Mouse (Mus musculus): ENCODE results near the gene Wdr48. TPM values are rescaled to one million over a fixed set of nuclear protein-coding genes. Genes with fewer than 3 reads are reported as not detected.
A peak's percentile ranks its signal among the peaks of the same experiment; 100 is the strongest.

The Wdr48 gene
- total RNA-seq, 2 experiments from 2014 or later, result 79.3 to 85.8 TPM

- TF ChIP-seq CTCF (IDR thresholded peaks at IDR 0.05), result no peak
- H3K4me3 ChIP-seq, result no peak overlapping the region
- DNase-seq (ENCODE audit: extremely low spot score in 1 of 2, low spot score in 2 of 2), result no peak
- H3K27ac ChIP-seq, result no peak overlapping the region
- intact Hi-C loops (cut with DNase I), result no loop called here
Observed at GRCm38 (mm10) chr9:119972582-119972981, 77.9 kb downstream of the Wdr48 start.

- DNase-seq (ENCODE audit: extremely low spot score in 1 of 2, low spot score in 2 of 2), result no peak
- TF ChIP-seq CTCF (IDR thresholded peaks at IDR 0.05), result no peak
- no peak overlapping the region for H3K4me3 ChIP-seq
- H3K27ac ChIP-seq, result no peak overlapping the region
- intact Hi-C loops (cut with DNase I), result no loop called here
Observed at GRCm38 (mm10) chr9:119973281-119973680, 78.6 kb downstream of the Wdr48 start.

- intact Hi-C loops (cut with DNase I), result no loop called here
- Histone ChIP-seq H3K27ac (no peak overlapping the region), H3K4me3 (no peak overlapping the region)
- DNase-seq (ENCODE audit: extremely low spot score in 1 of 2, low spot score in 2 of 2), result no peak
- TF ChIP-seq CTCF (IDR thresholded peaks at IDR 0.05), result peak; percentile 49
Observed at GRCm38 (mm10) chr9:119973869-119974520, 79.3 kb downstream of the Wdr48 start.

- intact Hi-C loops (cut with DNase I), result no loop called here
- peak; percentile 28 for TF ChIP-seq CTCF (IDR thresholded peaks at IDR 0.05)
- H3K27ac ChIP-seq, result no peak overlapping the region
- DNase-seq (ENCODE audit: extremely low spot score in 1 of 2, low spot score in 2 of 2), result no peak
- no peak overlapping the region for H3K4me3 ChIP-seq
Observed at GRCm38 (mm10) chr9:119974609-119975008, 79.9 kb downstream of the Wdr48 start.

- intact Hi-C loops (cut with DNase I), result no loop called here
- TF ChIP-seq CTCF (IDR thresholded peaks at IDR 0.05), result no peak
- Histone ChIP-seq H3K4me3 (no peak overlapping the region), H3K27ac (no peak overlapping the region)
- no peak for DNase-seq (ENCODE audit: extremely low spot score in 1 of 2, low spot score in 2 of 2)
Observed at GRCm38 (mm10) chr9:119975286-119975685, 80.6 kb downstream of the Wdr48 start.

Other genes with a start within 250 kb of the Wdr48 start
- gene Scn10a, start 175.6 kb upstream of the Wdr48 start, total RNA-seq (2021), result under 1 TPM; 0.14 to 0.20 TPM
- gene Scn11a, start 69.4 kb upstream of the Wdr48 start, total RNA-seq (2021), result under 1 TPM; 0.16 to 0.25 TPM
- 10 to 100 TPM; 30.7 to 38.0 TPM for gene Gorasp1, start 42.7 kb downstream of the Wdr48 start, total RNA-seq (2021)
- under 1 TPM; 0.45 to 0.77 TPM for gene Ttc21a, start 42.7 kb downstream of the Wdr48 start, total RNA-seq (2021)
- 10 to 100 TPM; 28.7 to 31.3 TPM for gene Csrnp1, start 89.8 kb downstream of the Wdr48 start, total RNA-seq (2021)
- gene Xirp1, start 128.7 kb downstream of the Wdr48 start, total RNA-seq (2021), result under 1 TPM; 0.14 to 0.20 TPM
- 10 to 100 TPM; 28.6 to 30.9 TPM for gene Cx3cr1, start 175.0 kb downstream of the Wdr48 start, total RNA-seq (2021)
- not detected for gene Ccr8, start 197.2 kb downstream of the Wdr48 start, total RNA-seq (2021)
- 10 to 100 TPM; 24.3 to 24.9 TPM for gene Slc25a38, start 215.5 kb downstream of the Wdr48 start, total RNA-seq (2021)
- 100 to 1,000 TPM; 398 to 400 TPM for gene Rpsa, start 232.8 kb downstream of the Wdr48 start, total RNA-seq (2021)

All from left cerebral cortex, adult 2 months (tissue).